In genomic region chr10:28568047-28568446, GRCm38 (mm10) we compare ENCODE assay signal across 21 mouse cellular contexts.
DNase-seq lines count a peak whose midpoint lies in the region; ATAC-seq lines count a peak whose summit lies in the region.
"Had no signal": no experiment of that assay in that cellular context is flagged by ENCODE, and none has a peak within 500 bp of the region (broad histone marks: within the 10 kb centered on the region; RNA-seq: fewer than 3 reads in every experiment).

No protein-coding gene starts in this region.

- H3K27me3 ChIP-seq in neural tube, embryonic 15.5 days (replicated peaks): no peaks in the 10 kb centered on the region
- H3K27me3 ChIP-seq: forebrain, embryonic 12.5 days; intestine, embryonic 15.5 days; liver, embryonic 15.5 days; neural tube, embryonic 13.5 days; stomach, embryonic 15.5 days had no signal

- H3K9ac ChIP-seq in neural tube, embryonic 15.5 days (replicated peaks): no peak overlapping the region
- H3K9ac ChIP-seq: forebrain, embryonic 12.5 days; intestine, embryonic 15.5 days; liver, embryonic 15.5 days; neural tube, embryonic 13.5 days; stomach, embryonic 15.5 days had no signal

- H3K9me3 ChIP-seq in neural tube, embryonic 15.5 days (replicated peaks): no peaks in the 10 kb centered on the region
- H3K9me3 ChIP-seq: forebrain, embryonic 12.5 days; intestine, embryonic 15.5 days; liver, embryonic 15.5 days; midbrain, embryonic 10.5 days; neural tube, embryonic 13.5 days; stomach, embryonic 15.5 days had no signal

- H3K36me3 ChIP-seq in neural tube, embryonic 15.5 days: no peaks in the 10 kb centered on the region
- H3K36me3 ChIP-seq: forebrain, embryonic 12.5 days; intestine, embryonic 15.5 days; liver, embryonic 15.5 days; stomach, embryonic 15.5 days had no signal

- no peak overlapping the region for H3K27ac ChIP-seq in neural tube, embryonic 15.5 days (replicated peaks)
- H3K27ac ChIP-seq: forebrain, embryonic 12.5 days; heart, adult 2 months; intestine, embryonic 15.5 days; liver, embryonic 15.5 days; midbrain, embryonic 10.5 days; neural tube, embryonic 13.5 days; stomach, embryonic 15.5 days had no signal

- no peak overlapping the region for H3K4me3 ChIP-seq in neural tube, embryonic 15.5 days (replicated peaks)
- H3K4me3 ChIP-seq: forebrain, embryonic 12.5 days; heart, adult 2 months; intestine, embryonic 15.5 days; liver, embryonic 15.5 days; midbrain, embryonic 10.5 days; neural tube, embryonic 13.5 days; stomach, embryonic 15.5 days had no signal

- H3K4me2 ChIP-seq in neural tube, embryonic 15.5 days: no peak overlapping the region
- H3K4me2 ChIP-seq: forebrain, embryonic 12.5 days; intestine, embryonic 15.5 days; liver, embryonic 15.5 days; neural tube, embryonic 13.5 days; stomach, embryonic 15.5 days had no signal

- DNase-seq in spleen, postnatal 36 days (ENCODE audit: low spot score in 2 of 2): peak; percentile 2 to 10
- no peak for DNase-seq in spleen, postnatal 4 days (ENCODE audit: low spot score in 2 of 2)
- DNase-seq in induced T-regulatory cell, adult 2 months (ENCODE audit: low read depth): peak; percentile 45
- no peak for DNase-seq in natural killer cell, adult 2 months (ENCODE audit: low spot score in 2 of 2)
- DNase-seq in right cerebral cortex, postnatal 10 days (ENCODE audit: low spot score in 2 of 2): no peak
- DNase-seq in cerebellum, postnatal 4 days (ENCODE audit: low spot score in 2 of 2): no peak
- DNase-seq: adrenal gland, postnatal 36 days; B cell, adult 2 months; cerebellum, adult 9-11 months; gastrocnemius, postnatal 14 days; heart, adult 2 months; lung, postnatal 14 days; right cerebral cortex, postnatal 4 days had no signal

- H3K4me1 ChIP-seq in neural tube, embryonic 15.5 days: no peaks in the 10 kb centered on the region
- H3K4me1 ChIP-seq: forebrain, embryonic 12.5 days; intestine, embryonic 15.5 days; neural tube, embryonic 13.5 days; stomach, embryonic 15.5 days had no signal

- 91% methylated on average over 5 of the region's 5 CpGs for WGBS in neural tube, embryonic 15.5 days

- peak; percentile 3; the same call in 1 of the 2 replicates for ATAC-seq in megakaryocyte-erythroid progenitor cell, adult 5-6 weeks (replicated peaks; ENCODE audit: low FRiP score, low TSS enrichment, poor library complexity, severe bottlenecking)
- no peak for ATAC-seq in neural tube, embryonic 15.5 days (ENCODE audit: low FRiP score)
- ATAC-seq: intestine, embryonic 15.5 days had no signal

Comparison
In these comparisons a context has a peak if more than half of its experiments do, and no peak if none do; other contexts are left out.
1. DNase-seq: peak in spleen, postnatal 36 days (2 of 2) and induced T-regulatory cell, adult 2 months (single experiment); none in spleen, postnatal 4 days (0 of 2), natural killer cell, adult 2 months (0 of 2), right cerebral cortex, postnatal 10 days (0 of 2) and cerebellum, postnatal 4 days (0 of 2).